Mouse (Mus musculus) hindbrain, embryonic 15.5 days (tissue): ENCODE measurements at regions not wholly inside any gene's neighbourhood (a gene's known extent, or its start where the extent isn't known, plus 50 kb on each side); places are given as distances from the start of the nearest gene placed in this dataset.
"Not testable (repeated sequence)": the region's sequence is repeated elsewhere in the genome, so short reads cannot be mapped to it uniquely, and the experiment has no call there.

Source experiments
- ATAC-seq: fragments of 200-750 bp; cut with Nextera tagmentation; 2 replicates; pipeline ENCODE4 v1.8.0; 2017; ENCODE audit warnings: low read depth, moderate number of reproducible peaks, moderate TSS enrichment; ENCODE audit not compliant: low FRiP score
- H3K27ac ChIP-seq: fragments of 300-500 bp; sonication (generic); replicated peaks from 2 replicates; pipeline ENCODE4 v1.5.1; 2015; ENCODE audit warnings: mild to moderate bottlenecking, inconsistent platforms
- H3K27me3 ChIP-seq: fragments of 300-500 bp; sonication (generic); 2 replicates; pipeline ENCODE4 v1.6.1; 2015; ENCODE audit warnings: control low read depth, inconsistent platforms
- H3K36me3 ChIP-seq: fragments of 300-500 bp; sonication (generic); 2 replicates; pipeline ENCODE4 v1.6.1; 2015; ENCODE audit warnings: control low read depth, inconsistent platforms
- H3K4me1 ChIP-seq: fragments of 300-500 bp; sonication (generic); replicated peaks from 2 replicates; pipeline ENCODE4 v1.6.1; 2015; ENCODE audit warnings: control low read depth, inconsistent platforms
- H3K4me2 ChIP-seq: fragments of 300-500 bp; sonication (generic); 2 replicates; pipeline ENCODE4 v1.6.1; 2015; ENCODE audit warnings: moderate library complexity, mild to moderate bottlenecking, inconsistent platforms
- H3K4me3 ChIP-seq: fragments of 300-500 bp; sonication (generic); 2 replicates; pipeline ENCODE4 v1.5.1; 2015; ENCODE audit warnings: mild to moderate bottlenecking, inconsistent platforms
- H3K9ac ChIP-seq: fragments of 300-500 bp; sonication (generic); 2 replicates; pipeline ENCODE4 v1.6.1; 2015; ENCODE audit warnings: inconsistent platforms
- H3K9me3 ChIP-seq: fragments of 300-500 bp; sonication (generic); 2 replicates; pipeline ENCODE4 v1.6.1; 2016; ENCODE audit warnings: control low read depth, inconsistent platforms
- WGBS: fragments of 180-500 bp; shearing (Covaris S2); methylation state at CpG from one replicate; pipeline ENCODE4 v1.1.7; 2015; 5-methylcytosine and 5-hydroxymethylcytosine counted together

- Histone ChIP-seq H3K4me2 (no peak overlapping the region), H3K27me3 (no peaks in the 10 kb centered on the region), H3K36me3 (no peaks in the 10 kb centered on the region), H3K9me3 (no peaks in the 10 kb centered on the region), H3K4me3 (no peak overlapping the region), H3K9ac (no peak overlapping the region), H3K27ac (no peak overlapping the region), H3K4me1 (no peaks in the 10 kb centered on the region)
- ATAC-seq, result no peak
- WGBS, result 64% methylated on average over 3 of the region's 3 CpGs
Observed at GRCm38 (mm10) chr5:40877756-40878155, 830.2 kb downstream of the Rab28 start.

- H3K4me3 ChIP-seq, H3K36me3 ChIP-seq, H3K4me1 ChIP-seq, H3K27me3 ChIP-seq, H3K4me2 ChIP-seq, H3K9me3 ChIP-seq, H3K9ac ChIP-seq, H3K27ac ChIP-seq, ATAC-seq: not testable (repeated sequence)
- WGBS, result 90% methylated on average over 7 of the region's 7 CpGs
Observed at GRCm38 (mm10) chr5:40862349-40862748, 845.6 kb downstream of the Rab28 start.
